Mouse (Mus musculus) left cerebral cortex, adult 18-20 months (tissue): ENCODE results near the gene Adamts16. TPM values are rescaled to one million over a fixed set of nuclear protein-coding genes. Genes with fewer than 3 reads are reported as not detected.
A peak's percentile ranks its signal among the peaks of the same experiment; 100 is the strongest.
"Not testable (repeated sequence)": the region's sequence is repeated elsewhere in the genome, so short reads cannot be mapped to it uniquely, and the experiment has no call there.

Source experiments
- DNase-seq, 2 experiments: peaks; one replicate each; pipeline ENCODE4 v3.0.0; 2021 to 2022; ENCODE audit warnings: low spot score in 2 of 2, mixed read lengths in 1 of 2
- long read RNA-seq, 2 experiments: library from polyadenylated mRNA; stranded (forward); transcript quantifications; one replicate each; pipeline ENCODE4 v2.0.0; 2021
- total RNA-seq, 2 experiments: library from RNA; stranded (reverse); gene quantifications; 2 replicates each; pipeline ENCODE4 v1.2.3; 2021

Adamts16 gene
- total RNA-seq = 1 to 10 TPM; 3.6 to 4.3 TPM
- long read RNA-seq, experiment 1, partial matches to known transcripts = 0 of 2 reads
- long read RNA-seq, experiment 1, other reads (novel, unspliced or antisense) = 2 of 2 reads
- long read RNA-seq, experiment 2, partial matches to known transcripts = 1 of 2 reads
- long read RNA-seq, experiment 2, other reads (novel, unspliced or antisense) = 1 of 2 reads

- peak in 1 of 2 experiments; percentile 19 for DNase-seq
Measured at GRCm38 (mm10) chr13:70841421-70841904, at the start of gene Adamts16. TSS of gene Adamts16 (minus strand) at chr13:70841811.

- DNase-seq = no peak
Measured at GRCm38 (mm10) chr13:70887136-70887535, 45.5 kb upstream of the Adamts16 start.

- DNase-seq = no peak
Measured at GRCm38 (mm10) chr13:70885006-70885405, 43.4 kb upstream of the Adamts16 start.

- DNase-seq = peak; percentile 66 to 74
Measured at GRCm38 (mm10) chr13:70883891-70884890, 42.6 kb upstream of the Adamts16 start.

- DNase-seq = not testable (repeated sequence)
Measured at GRCm38 (mm10) chr13:70879971-70880370, 38.4 kb upstream of the Adamts16 start.

DNA sequence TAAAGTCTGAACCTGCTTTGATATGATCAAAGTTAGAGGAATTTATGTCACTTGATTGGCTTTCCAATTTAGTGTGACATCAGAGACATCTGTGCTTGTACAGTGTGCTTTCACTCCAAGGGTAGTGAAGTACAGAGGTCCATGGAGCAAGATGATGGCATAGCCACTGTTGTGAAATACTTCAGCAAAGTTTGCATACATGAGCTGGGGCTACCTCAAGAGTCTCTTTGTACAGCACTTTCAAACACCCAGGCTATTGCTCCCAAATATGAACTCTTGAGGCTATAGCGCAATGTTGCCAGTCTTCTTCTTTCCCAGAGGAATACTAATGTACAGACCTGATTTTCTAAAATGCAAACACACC, 35.9 kb upstream of the Adamts16 start:
- no peak for DNase-seq

GRCm38 (mm10) chr13:70876648-70877549, 35.3 kb upstream of the Adamts16 start:
- peak in 1 of 2 experiments; percentile 19 for DNase-seq

GRCm38 (mm10) chr13:70875411-70875949, 33.9 kb upstream of the Adamts16 start:
- peak in 1 of 2 experiments; percentile 25 for DNase-seq

DNA sequence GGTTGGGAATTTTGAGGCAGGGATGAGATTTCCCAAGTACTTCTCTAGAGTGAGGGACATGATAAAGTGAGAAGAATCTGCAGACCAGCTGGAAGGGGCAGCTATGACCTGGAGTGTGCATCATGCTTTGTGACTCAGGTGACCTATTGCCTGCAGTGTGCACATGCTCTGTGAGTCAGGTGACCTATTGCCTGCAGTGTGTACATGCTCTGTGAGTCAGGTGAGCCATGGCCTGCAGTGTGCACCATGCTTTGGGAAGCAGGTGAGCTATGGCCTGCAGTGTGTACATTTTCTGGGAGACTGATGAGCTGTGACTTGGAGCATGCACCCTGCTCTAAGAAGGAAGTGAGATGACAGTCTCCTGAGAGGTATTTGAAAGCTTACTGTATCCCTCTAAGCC, 33.1 kb upstream of the Adamts16 start:
- no peak for DNase-seq

DNA sequence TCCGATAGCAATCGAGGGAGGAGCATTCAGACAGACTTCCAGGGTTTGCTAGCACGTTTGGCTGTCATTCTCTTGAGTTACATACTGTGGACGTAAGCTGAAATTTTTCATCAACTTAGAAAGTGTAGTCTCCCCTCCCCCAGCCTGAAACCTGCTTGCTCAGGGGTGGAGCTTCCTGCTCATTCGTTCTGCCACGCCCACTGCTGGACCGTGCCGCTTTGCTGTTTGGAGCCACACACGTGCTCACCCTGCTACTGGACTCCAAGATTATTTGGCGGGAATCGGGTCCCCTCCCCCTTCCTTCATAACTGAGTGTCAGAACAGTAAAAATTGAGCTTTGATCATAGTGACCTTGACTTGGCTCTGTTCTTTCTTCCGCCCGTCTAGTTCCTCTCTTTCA, 32.2 kb upstream of the Adamts16 start:
- DNase-seq = not testable (repeated sequence)

DNA sequence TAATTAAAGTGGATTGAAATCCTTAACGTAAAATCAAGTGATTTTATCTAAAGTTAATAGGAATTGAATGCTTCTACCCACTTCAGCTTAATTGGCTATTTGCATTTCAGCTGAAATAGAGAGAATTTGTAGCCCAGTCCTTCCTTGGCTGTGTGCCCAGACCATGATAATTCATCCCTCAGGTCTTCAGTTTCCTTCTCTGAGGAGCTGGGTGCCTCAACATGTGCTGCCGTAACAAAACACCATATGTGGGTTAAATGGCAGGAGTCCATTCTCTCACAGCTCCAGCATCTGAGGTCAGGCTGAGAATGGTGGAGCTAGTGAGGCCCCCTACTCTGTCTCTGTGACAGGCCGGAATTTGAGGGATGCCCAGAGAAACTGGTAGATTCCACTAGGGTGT, 29.4 kb upstream of the Adamts16 start:
- no peak for DNase-seq

- DNase-seq = no peak
Measured at GRCm38 (mm10) chr13:70866971-70867625, 25.5 kb upstream of the Adamts16 start.

- no peak for DNase-seq
Measured at GRCm38 (mm10) chr13:70865867-70866266, 24.3 kb upstream of the Adamts16 start.

- no peak for DNase-seq
Measured at GRCm38 (mm10) chr13:70862162-70862908, 20.7 kb upstream of the Adamts16 start.

- DNase-seq = no peak
Measured at GRCm38 (mm10) chr13:70853601-70854000, 12.0 kb upstream of the Adamts16 start.

- no peak for DNase-seq
Measured at GRCm38 (mm10) chr13:70846933-70847332, 5.3 kb upstream of the Adamts16 start.

DNA sequence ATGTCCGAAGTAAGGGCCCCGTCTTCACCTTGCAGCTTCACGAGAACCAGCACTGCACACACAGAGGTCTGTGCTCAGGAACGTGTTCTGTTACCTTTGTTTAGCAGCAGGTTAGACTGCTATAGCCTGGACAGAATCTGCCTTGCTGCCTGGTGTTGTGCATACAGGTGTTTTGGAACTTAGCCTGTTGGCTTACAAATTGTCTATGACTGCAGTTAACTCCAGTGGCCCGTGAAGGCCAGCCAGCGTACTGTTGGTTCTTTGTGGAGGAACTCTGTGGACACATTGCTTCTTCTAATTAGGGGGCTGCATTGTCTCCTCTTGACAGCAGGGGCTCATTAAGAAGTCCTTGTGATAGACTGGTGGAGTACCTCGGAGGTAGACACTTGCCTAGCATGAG, 3.9 kb upstream of the Adamts16 start:
- no peak for DNase-seq

- no peak for DNase-seq
Measured at GRCm38 (mm10) chr13:70842126-70842525, 515 bp upstream of the Adamts16 start.

DNA sequence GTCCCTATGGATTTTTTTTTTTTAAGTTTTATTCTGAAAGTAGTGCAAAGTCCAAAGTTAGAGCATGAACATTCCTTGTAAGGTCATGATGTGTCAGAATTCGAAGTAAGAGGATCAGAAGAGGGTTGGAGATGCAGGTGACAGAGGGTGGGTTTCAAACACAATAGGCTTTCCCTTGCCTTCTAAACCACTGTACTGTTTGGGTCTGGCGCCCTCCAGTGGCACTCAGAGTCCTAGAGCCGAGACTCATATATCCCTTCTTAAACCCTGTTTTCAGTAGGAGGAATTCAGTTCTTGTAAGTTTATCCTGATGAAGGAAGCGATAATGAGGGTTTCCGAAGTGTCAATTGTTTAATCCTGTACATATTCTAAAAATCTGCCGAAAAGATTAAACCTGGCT, 1.4 kb downstream of the Adamts16 start:
- DNase-seq = peak; percentile 79 to 84

GRCm38 (mm10) chr13:70837571-70837970, 4.0 kb downstream of the Adamts16 start:
- no peak for DNase-seq
